In genomic region chr4:148151267-148152168, GRCm38 (mm10) we compare ENCODE assay signal across 8 mouse cellular contexts. TPM values are rescaled to one million over a fixed set of nuclear protein-coding genes. Genes with fewer than 3 reads are reported as not detected.
DNase-seq lines count a peak whose midpoint lies in the region; ATAC-seq and TF ChIP-seq lines count a peak whose summit lies in the region.

TSS of gene Fbxo6 (minus strand) at chr4:148152140.

- DNase-seq in adipocyte (ENCODE audit: low spot score), result peak; percentile 89
- DNase-seq in gastrocnemius, adult 8-10 months (ENCODE audit: low spot score in 2 of 2), result peak; percentile 83 to 87
- peak; percentile 94 for DNase-seq in hindbrain, postnatal 0 days (ENCODE audit: low spot score)
- peak; percentile 77 to 85 for DNase-seq in left cerebral cortex, adult 9 months (ENCODE audit: low spot score in 2 of 2)
- DNase-seq in right cerebral cortex, adult 2 months (ENCODE audit: low spot score in 2 of 2), result peak; percentile 82 to 85
- peak; percentile 43 for DNase-seq in urinary bladder, postnatal 10 days (ENCODE audit: low spot score)

- H3K9ac ChIP-seq in hindbrain, postnatal 0 days (replicated peaks; ENCODE audit: low read length), result peak within 1 kb of the TSS; percentile 80

- TF ChIP-seq CTCF in hindbrain, postnatal 0 days (IDR thresholded peaks at IDR 0.05; ENCODE audit: low read depth), result peak; percentile 82

- peaks cover 31% of the 10 kb centered on the region; the same call in 1 of the 2 replicates for H3K36me3 ChIP-seq in hindbrain, postnatal 0 days (ENCODE audit: insufficient read depth, low read length)
- peaks cover 76% of the 10 kb centered on the region for H3K36me3 ChIP-seq in megakaryocyte, embryonic 14.5 days (replicated peaks; ENCODE audit: low read length)

- H3K4me3 ChIP-seq in hindbrain, postnatal 0 days (ENCODE audit: low read length), result peak within 1 kb of the TSS; percentile 61
- peak within 1 kb of the TSS; percentile 96 for H3K4me3 ChIP-seq in megakaryocyte, embryonic 14.5 days (replicated peaks)

- no peaks in the 10 kb centered on the region for H3K4me1 ChIP-seq in hindbrain, postnatal 0 days (ENCODE audit: insufficient read depth, low read length)
- H3K4me1 ChIP-seq in megakaryocyte, embryonic 14.5 days, result peaks cover 64% of the 10 kb centered on the region

- peak within 1 kb of the TSS; percentile 94 for H3K4me2 ChIP-seq in hindbrain, postnatal 0 days (ENCODE audit: low read depth, low read length)

- no peaks in the 10 kb centered on the region for H3K9me3 ChIP-seq in hindbrain, postnatal 0 days (ENCODE audit: low read length)
- H3K9me3 ChIP-seq in megakaryocyte, embryonic 14.5 days, result no peaks in the 10 kb centered on the region

- H3K27me3 ChIP-seq in hindbrain, postnatal 0 days (ENCODE audit: insufficient read depth, low read length), result no peaks in the 10 kb centered on the region
- H3K27me3 ChIP-seq in megakaryocyte, embryonic 14.5 days (replicated peaks), result no peaks in the 10 kb centered on the region

- 3% methylated on average over 44 of the region's 67 CpGs for WGBS in hindbrain, postnatal 0 days

- H3K27ac ChIP-seq in hindbrain, postnatal 0 days, result peak within 1 kb of the TSS; percentile 95

- ATAC-seq in common myeloid progenitor, adult 5-6 weeks (replicated peaks; ENCODE audit: low read depth, poor library complexity, severe bottlenecking), result peak; percentile 96
- ATAC-seq in hindbrain, postnatal 0 days, result peak; percentile 92

RNA-seq across cellular contexts. Expression of gene Fbxo6, which starts in this region (rescaled TPM):
- total RNA-seq in common myeloid progenitor, adult 5-6 weeks (2017), result 2.9 and 7.1 TPM in 2 replicates
- total RNA-seq in gastrocnemius, adult 8-10 months (2022), result 10 to 100 TPM; 44.3 to 53.2 (median 47.5) TPM
- 23.7 and 36.3 TPM in 2 replicates for total RNA-seq in hindbrain, postnatal 0 days (2014; rRNA removed)
- polyA plus RNA-seq in hindbrain, postnatal 0 days (2015; fragmentation: Nextera tagmentation; extraction: Ambion mirVana), result 23.8 and 24.0 TPM in 2 replicates
- polyA plus RNA-seq in megakaryocyte, embryonic 14.5 days (2012; ENCODE audit: insufficient read depth, low replicate concordance), result 110 and 123 TPM in 2 replicates

Comparison
In these comparisons a context has a peak if more than half of its experiments do, and no peak if none do; other contexts are left out.
1. Peak in every context shown above with its lines: DNase-seq, ATAC-seq, H3K4me3 ChIP-seq and H3K27ac ChIP-seq.
2. DNase-seq: peak in every context shown above with its lines; median percentile 94 in hindbrain, postnatal 0 days; 89 in adipocyte; 85 in gastrocnemius, adult 8-10 months; 84 in right cerebral cortex, adult 2 months; 81 in left cerebral cortex, adult 9 months; 43 in urinary bladder, postnatal 10 days.